Mouse (Mus musculus) cerebellum, adult 9-10 months (tissue): Measurements from ENCODE around the gene Pdlim5.

ENCODE experiments used
- DNase-seq: peaks from one replicate; pipeline ENCODE4 v3.0.0; 2022

Gene Pdlim5

GRCm38 (mm10) chr3:142394000-142394411, 1.5 kb downstream of the Pdlim5 start:
- no peak for DNase-seq

- DNase-seq: no peak
Measured at GRCm38 (mm10) chr3:142391531-142391930, 4.0 kb downstream of the Pdlim5 start.

- DNase-seq: no peak
Measured at GRCm38 (mm10) chr3:142390288-142390687, 5.2 kb downstream of the Pdlim5 start.

GRCm38 (mm10) chr3:142388189-142388588, 7.3 kb downstream of the Pdlim5 start:
- DNase-seq: no peak

- DNase-seq: no peak
Measured at GRCm38 (mm10) chr3:142386505-142386904, 9.0 kb downstream of the Pdlim5 start.

- no peak for DNase-seq
Measured at GRCm38 (mm10) chr3:142385690-142386089, 9.8 kb downstream of the Pdlim5 start.

GRCm38 (mm10) chr3:142376638-142377037, 18.9 kb downstream of the Pdlim5 start:
- no peak for DNase-seq

GRCm38 (mm10) chr3:142375106-142375505, 20.4 kb downstream of the Pdlim5 start:
- DNase-seq: no peak

- DNase-seq: no peak
Measured at GRCm38 (mm10) chr3:142372465-142373147, 22.9 kb downstream of the Pdlim5 start.

- DNase-seq: no peak
Measured at GRCm38 (mm10) chr3:142368411-142368810, 27.1 kb downstream of the Pdlim5 start.

GRCm38 (mm10) chr3:142362092-142362491, 33.4 kb downstream of the Pdlim5 start:
- DNase-seq: no peak

GRCm38 (mm10) chr3:142358951-142359350, 36.5 kb downstream of the Pdlim5 start:
- no peak for DNase-seq

- DNase-seq: no peak
Measured at GRCm38 (mm10) chr3:142356661-142357060, 38.8 kb downstream of the Pdlim5 start.

GRCm38 (mm10) chr3:142353218-142353617, 42.3 kb downstream of the Pdlim5 start:
- no peak for DNase-seq

- no peak for DNase-seq
Measured at GRCm38 (mm10) chr3:142350513-142350912, 45.0 kb downstream of the Pdlim5 start.

GRCm38 (mm10) chr3:142348816-142349631, 46.5 kb downstream of the Pdlim5 start:
- no peak for DNase-seq

- DNase-seq: no peak
Measured at GRCm38 (mm10) chr3:142346261-142346660, 49.2 kb downstream of the Pdlim5 start.

- DNase-seq: no peak
Measured at GRCm38 (mm10) chr3:142345235-142346125, 50.0 kb downstream of the Pdlim5 start.

- no peak for DNase-seq
Measured at GRCm38 (mm10) chr3:142343786-142344185, 51.7 kb downstream of the Pdlim5 start.

GRCm38 (mm10) chr3:142340701-142341100, 54.8 kb downstream of the Pdlim5 start:
- no peak for DNase-seq

- no peak for DNase-seq
Measured at GRCm38 (mm10) chr3:142339440-142340251, 55.9 kb downstream of the Pdlim5 start.

GRCm38 (mm10) chr3:142338058-142338457, 57.4 kb downstream of the Pdlim5 start:
- DNase-seq: no peak
